Mouse (Mus musculus) hindbrain, embryonic 16.5 days (tissue): ENCODE measurements at regions not wholly inside any gene's neighbourhood (a gene's known extent, or its start where the extent isn't known, plus 50 kb on each side); places are given as distances from the start of the nearest gene placed in this dataset.

Source experiments
- ATAC-seq: fragments of 200-750 bp; cut with Nextera tagmentation; 2 replicates; pipeline ENCODE4 v1.8.0; 2017; ENCODE audit warnings: moderate TSS enrichment, moderate library complexity
- H3K27ac ChIP-seq: fragments of 300-500 bp; sonication (generic); 2 replicates; pipeline ENCODE4 v1.5.1; 2014; ENCODE audit warnings: low read depth, mild to moderate bottlenecking, control low read depth, low read length, moderate library complexity
- H3K27me3 ChIP-seq: fragments of 300-500 bp; sonication (generic); replicated peaks from 2 replicates; pipeline ENCODE4 v1.6.1; 2014; ENCODE audit warnings: low read length; ENCODE audit not compliant: control insufficient read depth, insufficient read depth
- H3K36me3 ChIP-seq: fragments of 300-500 bp; sonication (generic); 2 replicates; pipeline ENCODE4 v1.6.1; 2014; ENCODE audit warnings: mild to moderate bottlenecking, low read length, moderate library complexity, mixed read lengths; ENCODE audit not compliant: control insufficient read depth, insufficient read depth
- H3K4me1 ChIP-seq: fragments of 300-500 bp; sonication (generic); 2 replicates; pipeline ENCODE4 v1.6.1; 2014; ENCODE audit warnings: low read depth, low read length; ENCODE audit not compliant: control insufficient read depth, insufficient read depth
- H3K4me2 ChIP-seq: fragments of 300-500 bp; sonication (generic); 2 replicates; pipeline ENCODE4 v1.6.1; 2014; ENCODE audit warnings: mild to moderate bottlenecking, low read length, control low read depth, moderate library complexity
- H3K4me3 ChIP-seq: fragments of 300-500 bp; sonication (generic); 2 replicates; pipeline ENCODE4 v1.5.1; 2014; ENCODE audit warnings: mild to moderate bottlenecking, low read length, control low read depth, moderate library complexity
- H3K9ac ChIP-seq: fragments of 300-500 bp; sonication (generic); 2 replicates; pipeline ENCODE4 v1.6.1; 2014; ENCODE audit warnings: low read depth, mild to moderate bottlenecking, control low read depth, low read length, moderate library complexity
- H3K9me3 ChIP-seq: fragments of 300-500 bp; sonication (generic); 2 replicates; pipeline ENCODE4 v1.6.1; 2014; ENCODE audit warnings: mild to moderate bottlenecking, low read length, moderate library complexity; ENCODE audit not compliant: control insufficient read depth
- WGBS: fragments of 180-500 bp; shearing (Covaris S2); extraction: QIAGEN DNeasy Blood & Tissue Kit; methylation state at CpG from one replicate; pipeline ENCODE4 v1.1.7; 2014; 5-methylcytosine and 5-hydroxymethylcytosine counted together

- H3K27ac ChIP-seq: no peak overlapping the region
- no peaks in the 10 kb centered on the region for H3K27me3 ChIP-seq
- H3K36me3 ChIP-seq: no peaks in the 10 kb centered on the region
- H3K9me3 ChIP-seq: no peaks in the 10 kb centered on the region
- no peak overlapping the region for H3K4me3 ChIP-seq
- H3K4me2 ChIP-seq: no peak overlapping the region
- H3K9ac ChIP-seq: no peak overlapping the region
- WGBS: 79% methylated on average over 7 of the region's 7 CpGs
- no peaks in the 10 kb centered on the region for H3K4me1 ChIP-seq
- ATAC-seq: no peak
Observed at GRCm38 (mm10) chr11:10201021-10201420, 913.0 kb upstream of the Vwc2 start.

GRCm38 (mm10) chr11:10205257-10205656 is 908.8 kb upstream of the Vwc2 start:
- 77% methylated on average over 3 of the region's 3 CpGs for WGBS
- no peak overlapping the region for H3K4me2 ChIP-seq
- H3K36me3 ChIP-seq: no peaks in the 10 kb centered on the region
- H3K9ac ChIP-seq: no peak overlapping the region
- H3K27me3 ChIP-seq: no peaks in the 10 kb centered on the region
- H3K27ac ChIP-seq: no peak overlapping the region
- no peaks in the 10 kb centered on the region for H3K4me1 ChIP-seq
- no peak for ATAC-seq
- H3K4me3 ChIP-seq: no peak overlapping the region
- H3K9me3 ChIP-seq: no peaks in the 10 kb centered on the region
